Mouse (Mus musculus): ENCODE results near the gene Ctcf.

DNA sequence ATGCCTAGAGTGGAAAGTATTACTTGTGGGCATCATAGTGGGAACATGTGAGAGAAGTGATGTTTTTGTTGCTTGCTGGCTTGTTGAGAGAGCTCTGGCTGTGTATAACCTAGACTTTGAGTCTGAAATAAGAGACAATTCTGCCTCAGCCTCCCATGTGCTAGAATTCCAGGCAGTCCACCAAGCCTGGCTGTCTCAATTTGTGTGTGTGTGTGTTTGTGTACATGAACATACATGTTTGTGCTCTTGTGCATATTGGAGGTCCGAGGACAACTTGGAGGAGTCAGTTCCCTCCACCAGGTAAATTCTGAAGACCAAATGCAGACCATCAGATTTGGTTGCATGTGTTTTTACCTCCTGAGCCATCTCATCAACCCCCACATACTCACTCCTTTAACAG, 8.8 kb downstream of the Ctcf start:
- TF ChIP-seq CTCF (IDR thresholded peaks at IDR 0.05; ENCODE audit: control insufficient read depth, insufficient read depth, insufficient read length), result no peak
- no peak for TF ChIP-seq MAX (IDR thresholded peaks at IDR 0.05)
- no peak for TF ChIP-seq CEBPB (IDR thresholded peaks at IDR 0.05; ENCODE audit: low read depth)
- TF ChIP-seq MYOD1 (IDR thresholded peaks at IDR 0.05; ENCODE audit: control insufficient read depth, insufficient read length, low read depth), result no peak
- TF ChIP-seq FOSL1 (IDR thresholded peaks at IDR 0.05; ENCODE audit: insufficient read depth, low read length, poor library complexity, severe bottlenecking), result no peak
- no peak for TF ChIP-seq USF1 (IDR thresholded peaks at IDR 0.05; ENCODE audit: low read depth)
- no peak for TF ChIP-seq MYOG (IDR thresholded peaks at IDR 0.05; ENCODE audit: control insufficient read depth, extremely low read depth, insufficient read length)
